Mouse (Mus musculus) erythroblast, embryonic 14.5 days (primary cell): ENCODE data around the gene Atf7ip.

ENCODE experiments used
- GATA1 ChIP-seq: IDR thresholded peaks from 2 replicates; pipeline ENCODE4 v1.6.1; 2012; ENCODE audit warnings: low read length, inconsistent platforms, mixed read lengths
- TAL1 ChIP-seq: IDR thresholded peaks from 3 replicates; pipeline ENCODE4 v1.6.1; 2012; ENCODE audit warnings: low read length, inconsistent platforms, mixed read lengths

GRCm38 (mm10) chr6:136650664-136651063 lies 144.7 kb downstream of the Atf7ip start:
- TF ChIP-seq GATA1 (no peak), TAL1 (no peak)
